Mouse (Mus musculus): ENCODE data around the gene Kat2a. TPM values are rescaled to one million over a fixed set of nuclear protein-coding genes. Genes with fewer than 3 reads are reported as not detected.

Gene Kat2a
- polyA plus RNA-seq, 1 experiment from 2014 or later, result 32.6 TPM

DNA sequence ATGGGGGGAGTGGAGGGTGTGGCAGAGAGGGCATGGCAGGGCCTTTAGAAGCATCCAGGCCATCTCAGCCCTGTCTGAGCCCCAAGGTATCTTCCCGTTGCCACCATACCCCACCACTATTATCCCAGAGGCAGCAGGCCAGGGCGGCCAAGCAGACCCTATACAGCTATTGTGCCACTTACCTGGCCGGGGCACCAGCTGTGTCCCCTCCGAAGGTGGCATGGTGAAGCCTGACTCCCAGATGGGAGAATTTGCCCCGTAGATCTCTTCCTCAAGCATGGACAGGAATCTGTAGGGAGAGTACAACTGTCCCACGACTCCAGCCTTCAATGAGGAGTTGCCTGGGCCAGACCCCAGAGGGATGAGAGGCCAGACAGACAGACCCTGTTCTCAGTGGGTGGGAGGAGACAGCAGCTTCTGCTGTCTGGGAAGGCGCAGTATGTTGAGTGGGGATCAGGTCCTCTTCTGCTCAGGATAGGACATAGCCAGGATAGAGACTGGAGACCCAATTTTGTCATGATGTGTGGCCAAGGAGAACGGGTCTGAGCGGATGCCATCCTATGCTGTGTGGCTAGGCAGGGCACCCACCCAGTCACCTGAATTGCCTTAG, 3.0 kb downstream of the Kat2a start:
- peaks cover 60% of the 10 kb centered on the region for H3K36me3 ChIP-seq (ENCODE audit: control insufficient read depth, insufficient read depth, low read length)
- 93% methylated on average over 9 of the region's 9 CpGs for WGBS

DNA sequence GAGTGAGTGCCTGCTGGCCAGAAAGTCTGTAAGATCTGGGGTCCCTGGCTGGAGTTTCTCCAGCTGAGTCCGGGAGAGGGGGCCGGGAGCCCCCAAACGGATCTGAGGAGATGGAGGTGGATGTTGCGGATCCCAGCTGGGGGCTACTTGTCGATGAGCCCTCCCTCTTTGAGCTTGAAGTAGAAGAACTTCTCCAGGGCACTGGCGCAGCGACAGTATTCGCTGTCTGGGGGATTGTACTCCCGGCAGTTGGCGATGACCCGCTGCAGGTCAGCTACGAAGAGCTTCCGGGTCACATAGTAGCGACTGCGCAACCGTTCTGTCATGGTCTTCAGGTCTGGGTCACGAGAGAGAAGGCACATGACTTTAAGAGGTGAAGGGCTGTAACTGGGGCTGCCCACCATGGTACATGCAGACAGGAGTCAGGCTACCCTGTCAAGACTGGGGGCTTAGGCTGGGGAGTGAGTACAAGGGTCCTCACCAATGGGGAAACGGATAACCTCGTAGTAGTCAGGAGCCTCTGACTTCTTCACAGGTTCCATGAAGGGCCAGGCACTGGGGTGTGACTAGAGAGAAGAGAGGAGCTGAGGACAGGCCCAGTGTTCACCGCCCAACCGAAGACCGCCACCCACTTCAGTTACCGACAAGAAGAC, 7.0 kb downstream of the Kat2a start:
- ATAC-seq, result no peak
- Histone ChIP-seq H3K27me3 (replicated peaks; ENCODE audit: control insufficient read depth, insufficient read depth, low read length) (no peaks in the 10 kb centered on the region), H3K36me3 (ENCODE audit: control insufficient read depth, insufficient read depth, low read length) (peaks cover 61% of the 10 kb centered on the region), H3K4me3 (ENCODE audit: low read depth, low read length) (no peak overlapping the region), H3K4me1 (ENCODE audit: control insufficient read depth, insufficient read depth, low read length) (0 out of 2 replicates have a peak, but pooled peaks cover 3% of the 10 kb centered on the region), H3K9ac (ENCODE audit: low read length) (no peak overlapping the region; the same call in 1 of the 2 replicates), H3K9me3 (replicated peaks; ENCODE audit: control insufficient read depth, low read length) (no peaks in the 10 kb centered on the region), H3K4me2 (ENCODE audit: low read length) (no peak overlapping the region), H3K27ac (ENCODE audit: low read depth, low read length) (no peak overlapping the region)
- 93% methylated on average over 22 of the region's 23 CpGs for WGBS
- no peak for DNase-seq (ENCODE audit: low spot score)

More for the DNA sequence above, 3.0 kb downstream of the Kat2a start:
- H3K27ac ChIP-seq (ENCODE audit: low read depth, low read length), result no peak overlapping the region
- peaks cover 14% of the 10 kb centered on the region for H3K4me1 ChIP-seq (ENCODE audit: control insufficient read depth, insufficient read depth, low read length)
- no peaks in the 10 kb centered on the region for H3K27me3 ChIP-seq (replicated peaks; ENCODE audit: control insufficient read depth, insufficient read depth, low read length)
- no peak overlapping the region for H3K4me3 ChIP-seq (ENCODE audit: low read depth, low read length)
- no peak overlapping the region for H3K9ac ChIP-seq (ENCODE audit: low read length)
- no peak for ATAC-seq
- H3K9me3 ChIP-seq (replicated peaks; ENCODE audit: control insufficient read depth, low read length), result no peaks in the 10 kb centered on the region
- DNase-seq (ENCODE audit: low spot score), result no peak
- no peak overlapping the region for H3K4me2 ChIP-seq (ENCODE audit: low read length)

GRCm38 (mm10) chr11:100703851-100704531, 8.3 kb downstream of the Kat2a start, which contains the start of gene Dhx58:
TSS of gene Dhx58 (minus strand) at chr11:100704271.
- no peak within 1 kb of the TSS for H3K9ac ChIP-seq (ENCODE audit: low read length)
- peaks cover 50% of the 10 kb centered on the region for H3K36me3 ChIP-seq (ENCODE audit: control insufficient read depth, insufficient read depth, low read length)
- H3K4me2 ChIP-seq (ENCODE audit: low read length), result no peak within 1 kb of the TSS
- H3K4me1 ChIP-seq (ENCODE audit: control insufficient read depth, insufficient read depth, low read length), result 0 out of 2 replicates have a peak, but pooled peaks cover 3% of the 10 kb centered on the region
- H3K4me3 ChIP-seq (ENCODE audit: low read depth, low read length), result no peak within 1 kb of the TSS
- ATAC-seq (no peak), DNase-seq (ENCODE audit: low spot score) (no peak)
- H3K27me3 ChIP-seq (replicated peaks; ENCODE audit: control insufficient read depth, insufficient read depth, low read length), result no peaks in the 10 kb centered on the region
- no peaks in the 10 kb centered on the region for H3K9me3 ChIP-seq (replicated peaks; ENCODE audit: control insufficient read depth, low read length)
- 71% methylated on average over 7 of the region's 7 CpGs for WGBS
- no peak within 1 kb of the TSS; the same call in 1 of the 2 replicates for H3K27ac ChIP-seq (ENCODE audit: low read depth, low read length)

- ATAC-seq (no peak), DNase-seq (ENCODE audit: low spot score) (no peak)
- Histone ChIP-seq H3K4me2 (ENCODE audit: low read length) (no peak overlapping the region), H3K9ac (ENCODE audit: low read length) (no peak overlapping the region), H3K27me3 (replicated peaks; ENCODE audit: control insufficient read depth, insufficient read depth, low read length) (no peaks in the 10 kb centered on the region), H3K27ac (ENCODE audit: low read depth, low read length) (no peak overlapping the region), H3K36me3 (ENCODE audit: control insufficient read depth, insufficient read depth, low read length) (peaks cover 44% of the 10 kb centered on the region), H3K9me3 (replicated peaks; ENCODE audit: control insufficient read depth, low read length) (no peaks in the 10 kb centered on the region), H3K4me3 (ENCODE audit: low read depth, low read length) (no peak overlapping the region), H3K4me1 (ENCODE audit: control insufficient read depth, insufficient read depth, low read length) (0 out of 2 replicates have a peak, but pooled peaks cover 3% of the 10 kb centered on the region)
- WGBS, result 69% methylated on average over 11 of the region's 11 CpGs
These were observed 8.9 kb downstream of the Kat2a start for GRCm38 (mm10) chr11:100703366-100703765.

DNA sequence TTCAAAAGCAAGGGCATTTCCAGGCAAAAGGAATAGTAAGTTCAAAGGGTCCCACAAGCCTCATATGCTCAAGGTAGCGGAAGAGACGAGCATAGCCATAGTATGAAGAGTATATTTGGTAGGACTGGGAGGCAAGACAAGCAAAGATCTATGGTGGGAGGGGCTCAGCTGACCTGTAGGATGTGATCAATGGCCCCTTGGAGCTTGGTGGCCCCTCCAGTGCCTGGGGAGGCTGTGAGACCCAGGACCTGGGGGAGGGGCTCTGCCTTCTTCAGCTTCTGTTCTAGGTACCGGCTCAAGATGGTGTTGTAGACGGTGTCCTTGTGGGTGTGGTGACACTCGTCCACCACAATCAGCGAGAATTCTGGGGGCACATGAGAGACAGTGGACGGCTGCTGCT, 9.4 kb downstream of the Kat2a start:
- 45% methylated on average over 7 of the region's 7 CpGs for WGBS
- no peak overlapping the region for H3K4me3 ChIP-seq (ENCODE audit: low read depth, low read length)
- no peak overlapping the region for H3K9ac ChIP-seq (ENCODE audit: low read length)
- DNase-seq (ENCODE audit: low spot score), result no peak
- peaks cover 39% of the 10 kb centered on the region for H3K36me3 ChIP-seq (ENCODE audit: control insufficient read depth, insufficient read depth, low read length)
- H3K27me3 ChIP-seq (replicated peaks; ENCODE audit: control insufficient read depth, insufficient read depth, low read length), result no peaks in the 10 kb centered on the region
- no peak overlapping the region for H3K27ac ChIP-seq (ENCODE audit: low read depth, low read length)
- no peaks in the 10 kb centered on the region for H3K9me3 ChIP-seq (replicated peaks; ENCODE audit: control insufficient read depth, low read length)
- no peak for ATAC-seq
- H3K4me1 ChIP-seq (ENCODE audit: control insufficient read depth, insufficient read depth, low read length), result 0 out of 2 replicates have a peak, but pooled peaks cover 3% of the 10 kb centered on the region
- H3K4me2 ChIP-seq (ENCODE audit: low read length), result 0 out of 2 replicates have a peak overlapping the region, but pooled peaks have one; percentile 10

DNA sequence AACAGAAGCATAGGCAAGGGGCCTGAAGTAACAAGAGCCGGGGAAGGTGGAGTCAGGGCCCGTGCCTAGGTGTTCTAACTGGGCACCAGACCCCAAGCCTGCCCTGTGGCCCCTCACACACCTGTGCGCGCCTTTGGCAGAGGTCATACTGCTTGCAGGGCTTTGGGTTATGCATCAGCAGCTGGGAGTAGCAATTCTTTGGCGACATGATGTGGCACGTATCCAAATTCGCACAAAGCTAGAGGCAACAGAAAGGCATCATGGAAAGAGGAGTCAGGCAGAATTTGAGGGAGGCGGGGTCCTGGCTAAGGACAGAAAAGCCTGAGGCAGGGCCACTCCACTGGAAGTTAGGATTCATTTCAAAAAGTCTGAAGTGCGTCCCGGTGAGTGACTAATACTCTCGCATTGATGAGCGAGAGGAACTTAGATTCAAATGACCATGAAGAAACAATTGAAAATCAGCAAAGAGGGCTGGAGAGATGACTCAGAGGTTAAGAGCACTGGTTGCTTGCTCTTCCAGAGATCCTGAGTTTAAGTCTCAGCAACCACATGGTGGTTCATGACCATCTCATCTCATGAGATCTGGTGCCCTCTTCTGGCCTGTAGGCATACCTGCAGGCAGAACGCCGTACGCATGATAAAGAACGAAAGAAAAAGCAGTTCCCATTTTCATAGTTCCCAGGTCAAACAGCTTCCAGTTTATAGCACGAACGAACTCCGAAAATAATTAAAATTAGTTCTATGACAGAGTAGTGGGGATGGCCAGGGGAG, 10.0 kb downstream of the Kat2a start:
- 0 out of 2 replicates have a peak overlapping the region, but pooled peaks have one; percentile 10 for H3K4me2 ChIP-seq (ENCODE audit: low read length)
- ATAC-seq, result peak; percentile 62
- H3K36me3 ChIP-seq (ENCODE audit: control insufficient read depth, insufficient read depth, low read length), result peaks cover 33% of the 10 kb centered on the region
- 0 out of 2 replicates have a peak, but pooled peaks cover 3% of the 10 kb centered on the region for H3K4me1 ChIP-seq (ENCODE audit: control insufficient read depth, insufficient read depth, low read length)
- H3K27ac ChIP-seq (ENCODE audit: low read depth, low read length), result no peak overlapping the region
- no peak overlapping the region for H3K4me3 ChIP-seq (ENCODE audit: low read depth, low read length)
- WGBS, result 37% methylated on average over 19 of the region's 19 CpGs
- H3K9me3 ChIP-seq (replicated peaks; ENCODE audit: control insufficient read depth, low read length), result no peaks in the 10 kb centered on the region
- DNase-seq (ENCODE audit: low spot score), result peak; percentile 91
- H3K9ac ChIP-seq (ENCODE audit: low read length), result no peak overlapping the region
- H3K27me3 ChIP-seq (replicated peaks; ENCODE audit: control insufficient read depth, insufficient read depth, low read length), result no peaks in the 10 kb centered on the region

DNA sequence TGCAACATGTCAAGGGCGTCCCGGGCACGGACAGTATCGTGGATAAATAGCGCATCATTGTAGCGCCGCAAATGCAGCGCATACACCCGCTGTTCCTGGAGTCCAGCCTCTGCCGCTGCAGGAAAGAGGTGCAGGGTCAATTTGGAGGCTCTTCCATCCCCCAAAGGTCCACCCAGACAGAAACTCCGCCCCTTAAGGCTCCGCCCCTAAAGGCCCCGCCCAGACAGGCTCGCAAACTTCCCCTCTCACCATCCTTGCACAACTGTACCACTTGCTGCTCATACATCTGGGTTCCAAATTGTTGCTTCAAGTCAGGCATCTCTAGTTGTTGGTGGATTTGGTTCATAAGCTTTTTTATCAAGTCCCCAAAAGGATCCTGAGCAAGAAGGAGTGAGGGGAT, 11.0 kb downstream of the Kat2a start:
- H3K27me3 ChIP-seq (replicated peaks; ENCODE audit: control insufficient read depth, insufficient read depth, low read length), result no peaks in the 10 kb centered on the region
- no peaks in the 10 kb centered on the region for H3K9me3 ChIP-seq (replicated peaks; ENCODE audit: control insufficient read depth, low read length)
- H3K4me1 ChIP-seq (ENCODE audit: control insufficient read depth, insufficient read depth, low read length), result 0 out of 2 replicates have a peak, but pooled peaks cover 3% of the 10 kb centered on the region
- no peak overlapping the region for H3K27ac ChIP-seq (ENCODE audit: low read depth, low read length)
- DNase-seq (ENCODE audit: low spot score) (no peak), ATAC-seq (no peak)
- WGBS, result 4% methylated on average over 14 of the region's 14 CpGs
- no peak overlapping the region for H3K9ac ChIP-seq (ENCODE audit: low read length)
- H3K4me2 ChIP-seq (ENCODE audit: low read length), result peak overlapping the region; percentile 32; the same call in 1 of the 2 replicates
- no peak overlapping the region for H3K4me3 ChIP-seq (ENCODE audit: low read depth, low read length)
- peaks cover 23% of the 10 kb centered on the region for H3K36me3 ChIP-seq (ENCODE audit: control insufficient read depth, insufficient read depth, low read length)

DNA sequence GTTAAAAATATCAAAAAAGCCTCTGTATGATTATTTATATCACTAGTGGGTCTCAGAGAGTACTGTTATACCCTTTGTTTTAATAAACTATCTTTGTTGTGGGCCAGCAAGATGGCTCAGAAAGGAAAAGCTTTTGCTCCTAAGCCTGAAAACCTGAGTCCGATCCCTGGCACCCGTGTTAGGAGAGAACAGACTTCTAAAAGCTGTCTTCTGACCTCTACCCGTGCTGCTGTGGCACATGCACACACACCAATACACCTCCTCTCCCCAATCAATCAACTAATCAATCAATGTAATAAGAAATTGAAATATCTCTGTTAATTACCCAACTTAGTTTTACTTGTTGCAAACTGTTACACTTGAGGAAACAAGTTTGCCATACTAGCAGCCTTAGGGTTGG, 11.6 kb downstream of the Kat2a start:
- 73% methylated on average over 3 of the region's 3 CpGs for WGBS
- Histone ChIP-seq H3K27me3 (replicated peaks; ENCODE audit: control insufficient read depth, insufficient read depth, low read length) (no peaks in the 10 kb centered on the region), H3K4me1 (ENCODE audit: control insufficient read depth, insufficient read depth, low read length) (0 out of 2 replicates have a peak, but pooled peaks cover 3% of the 10 kb centered on the region), H3K9me3 (replicated peaks; ENCODE audit: control insufficient read depth, low read length) (no peaks in the 10 kb centered on the region), H3K36me3 (ENCODE audit: control insufficient read depth, insufficient read depth, low read length) (peaks cover 17% of the 10 kb centered on the region), H3K4me2 (ENCODE audit: low read length) (no peak overlapping the region), H3K27ac (ENCODE audit: low read depth, low read length) (no peak overlapping the region), H3K4me3 (ENCODE audit: low read depth, low read length) (no peak overlapping the region), H3K9ac (ENCODE audit: low read length) (no peak overlapping the region)
- DNase-seq (ENCODE audit: low spot score) (no peak), ATAC-seq (no peak)

Data from forebrain, embryonic 14.5 days (tissue).